Mouse (Mus musculus) B cell, adult 2 months (primary cell): Measurements from ENCODE around the gene Triap1.
"Not testable (repeated sequence)": the region's sequence is repeated elsewhere in the genome, so short reads cannot be mapped to it uniquely, and the experiment has no call there.

Source experiments
- DNase-seq, 2 experiments: peaks; one replicate each; pipeline ENCODE4 v3.0.0; 2022

Gene Triap1

DNA sequence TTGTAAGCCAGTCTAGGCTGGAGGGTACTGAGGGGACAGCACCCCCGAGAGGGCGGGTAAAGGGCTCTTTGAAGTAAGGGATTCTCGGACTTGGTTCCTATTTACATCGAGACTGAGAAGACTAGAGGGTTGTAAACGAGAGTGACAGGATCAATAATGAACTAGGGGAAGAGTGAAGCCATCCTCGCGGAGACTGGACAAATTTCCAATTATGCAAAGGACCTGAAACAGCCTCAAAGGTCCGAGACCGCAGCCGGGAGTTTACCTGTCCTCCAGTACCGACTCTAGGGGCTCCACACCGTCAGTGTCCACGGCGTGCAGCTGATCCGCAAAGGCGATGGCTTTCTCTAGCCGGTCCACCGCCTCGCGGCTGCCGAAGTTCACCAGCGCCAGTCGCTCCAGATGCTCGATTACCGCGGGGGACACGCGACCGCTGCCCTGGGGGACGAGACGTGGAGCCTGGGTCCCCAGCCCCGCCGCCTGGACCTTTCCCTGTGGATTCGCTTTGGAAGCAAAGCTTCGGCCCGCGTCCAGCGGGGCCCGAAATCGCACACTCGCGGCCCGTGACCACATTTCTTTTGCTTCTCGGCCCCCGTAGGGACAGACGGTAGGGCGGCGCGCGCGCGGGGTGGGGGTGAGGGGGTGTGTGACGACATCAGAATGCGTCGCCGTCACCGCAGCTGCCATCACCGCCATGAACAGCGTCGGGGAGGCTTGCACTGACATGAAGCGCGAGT is at the start of gene Triap1, which contains the start of gene Gatc:
TSS of gene Triap1 (plus strand) at position 649 of the 737 bp plus-strand sequence.
TSS of gene Gatc (minus strand) at position 602 of the 737 bp plus-strand sequence.
- DNase-seq: peak; percentile 92

DNA sequence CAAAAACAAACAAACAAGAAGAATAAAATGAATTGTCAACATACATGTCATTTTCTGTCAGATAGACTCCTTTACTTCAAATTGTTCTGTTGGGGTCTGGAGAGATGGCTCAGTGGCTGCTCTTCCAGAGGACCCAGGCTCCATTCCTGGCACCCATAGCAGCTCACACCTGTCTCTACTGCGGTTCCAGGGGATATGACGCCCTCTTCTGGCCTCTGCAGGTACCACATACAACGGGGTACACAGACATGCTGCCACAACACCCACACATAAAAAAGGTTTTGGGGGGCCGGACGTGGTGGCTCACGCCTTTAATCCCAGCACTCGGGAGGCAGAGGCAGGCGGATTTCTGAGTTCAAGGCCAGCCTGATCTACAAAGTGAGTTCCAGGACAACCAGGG is 46.9 kb upstream of the Triap1 start:
- peak; percentile 39 to 51 for DNase-seq

DNA sequence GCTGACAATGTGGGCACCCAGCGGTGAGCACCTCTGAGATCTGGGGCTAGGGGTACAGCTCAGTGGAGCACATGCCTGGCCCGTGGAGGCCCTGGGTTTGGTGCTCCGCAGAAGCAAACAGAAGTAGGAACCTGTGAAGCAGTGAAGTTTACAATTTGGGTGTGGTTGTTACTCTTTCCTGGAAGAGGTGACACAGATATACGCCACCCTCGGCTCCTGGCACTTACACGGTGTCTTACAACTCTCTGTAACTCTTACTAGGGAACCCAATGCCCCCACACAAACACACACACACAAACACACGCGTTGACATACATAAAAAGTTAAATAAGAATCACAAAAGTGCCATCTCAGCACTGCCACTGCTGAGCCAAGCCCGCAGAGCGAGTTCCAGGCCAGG is 44.7 kb upstream of the Triap1 start:
- no peak for DNase-seq

DNA sequence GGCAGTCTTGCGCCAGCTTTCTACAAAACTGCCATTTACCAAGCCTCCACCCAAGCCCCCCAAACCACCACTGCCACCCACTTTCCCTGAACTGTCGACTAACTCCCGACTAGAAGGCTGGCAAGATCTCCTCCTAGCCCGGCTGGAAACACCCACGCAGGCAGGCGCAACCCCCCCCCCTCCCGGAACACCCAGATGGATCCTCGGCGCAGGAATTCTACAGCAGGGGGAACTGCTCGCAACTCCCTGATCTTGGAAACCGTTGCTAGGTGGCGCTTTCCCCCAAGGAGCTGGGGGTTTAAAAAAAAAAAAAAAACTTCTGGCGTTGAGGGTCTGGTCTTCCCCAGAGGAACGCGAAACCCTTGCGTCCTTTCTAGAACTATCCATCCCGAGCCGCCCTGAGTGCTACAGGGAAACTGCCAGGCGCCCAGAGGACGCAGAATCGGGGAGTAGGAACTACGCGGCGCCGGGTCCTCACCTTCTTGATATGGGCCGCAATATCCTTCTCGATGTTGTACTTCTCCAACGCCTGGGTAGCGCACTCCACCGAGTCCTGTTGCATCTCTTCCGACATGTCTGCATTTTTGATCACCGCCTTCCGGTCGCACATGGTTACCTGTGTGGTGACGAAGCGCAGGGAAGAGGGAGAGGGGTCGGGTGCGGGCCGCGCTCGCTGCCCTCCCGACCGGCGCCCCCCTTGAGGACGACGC is 40.8 kb upstream of the Triap1 start:
- DNase-seq: no peak

DNA sequence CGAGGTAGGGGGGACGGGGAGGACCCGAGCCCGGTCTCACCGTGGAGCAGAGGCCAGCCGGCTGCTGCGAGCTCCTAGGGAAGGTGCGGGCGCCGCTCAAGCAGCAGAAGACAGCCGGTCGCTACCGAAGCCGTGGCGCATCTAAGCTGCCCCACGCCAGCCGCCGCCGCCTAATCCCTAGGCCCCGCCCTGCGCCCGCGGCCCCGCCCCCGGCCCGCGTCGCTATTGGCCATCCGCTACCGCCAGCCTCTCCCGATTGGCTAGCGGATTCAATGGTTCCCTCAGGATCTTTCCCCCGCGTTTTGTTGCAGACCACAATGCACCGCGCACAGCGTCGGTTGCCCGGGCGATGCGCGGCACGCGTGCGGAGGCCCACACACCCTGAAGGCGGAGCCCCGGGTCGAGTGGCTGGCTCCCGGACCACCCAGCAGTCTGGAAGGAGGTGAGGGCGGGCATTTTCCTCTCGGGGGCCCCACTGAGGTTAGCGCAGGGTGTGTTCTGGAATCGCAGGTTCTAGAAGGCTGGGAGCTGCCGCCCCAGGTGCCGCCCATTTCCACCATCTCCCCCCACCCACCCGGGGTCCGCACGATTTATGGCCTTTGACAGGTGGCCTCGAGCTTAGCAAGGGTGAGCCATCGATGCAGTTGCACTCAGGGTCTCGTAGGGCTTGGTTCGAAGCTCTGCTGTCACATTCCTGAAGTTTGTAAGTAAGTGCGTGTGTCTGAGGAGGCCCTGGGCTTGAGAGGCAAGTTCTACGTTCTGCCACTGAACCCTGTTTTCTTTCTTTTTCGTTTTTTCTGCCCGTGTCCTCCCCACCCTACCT is 40.0 kb upstream of the Triap1 start, which contains the start of gene Dynll1:
TSS of gene Dynll1 (minus strand) at position 208 of the 823 bp plus-strand sequence.
- peak; percentile 100 for DNase-seq

DNA sequence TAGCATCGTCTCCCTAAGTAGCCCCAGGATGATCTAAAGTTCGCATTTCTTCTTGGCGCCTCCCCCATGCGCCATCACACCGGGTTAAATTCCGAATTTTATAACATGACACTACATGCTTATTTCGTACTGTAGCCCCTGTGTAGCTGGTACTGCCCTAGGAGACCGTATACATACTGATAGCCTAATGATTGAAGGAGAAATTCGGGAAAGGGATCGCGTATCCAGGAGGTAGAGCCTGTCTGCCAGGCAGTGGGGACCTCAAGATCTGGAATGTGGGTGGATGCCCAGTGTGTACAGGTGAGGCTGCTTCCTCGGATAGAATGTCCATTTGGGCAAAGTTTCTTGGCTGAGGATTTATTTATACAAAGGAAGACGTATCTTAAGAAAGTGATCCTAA is 39.4 kb upstream of the Triap1 start:
- peak in 1 of 2 experiments; percentile 6 for DNase-seq

DNA sequence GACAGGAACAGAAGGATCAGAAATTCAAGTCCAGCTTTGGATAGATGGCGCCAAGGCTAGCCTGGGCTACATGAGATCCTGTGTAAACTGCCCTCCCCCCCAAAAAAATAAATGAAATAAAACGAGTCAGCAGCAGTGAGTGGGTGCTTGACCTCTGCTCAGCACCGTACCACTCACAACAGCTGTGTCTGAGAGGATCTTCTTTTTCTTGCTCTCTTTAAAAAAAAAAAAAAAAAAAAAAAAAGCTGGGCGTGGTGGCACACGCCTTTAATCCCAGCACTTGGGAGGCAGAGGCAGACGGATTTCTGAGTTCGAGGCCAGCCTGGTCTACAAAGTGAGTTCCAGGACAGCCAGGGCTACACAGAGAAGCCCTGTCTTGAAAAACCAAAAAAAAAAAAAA is 38.8 kb upstream of the Triap1 start:
- not testable (repeated sequence) for DNase-seq

DNA sequence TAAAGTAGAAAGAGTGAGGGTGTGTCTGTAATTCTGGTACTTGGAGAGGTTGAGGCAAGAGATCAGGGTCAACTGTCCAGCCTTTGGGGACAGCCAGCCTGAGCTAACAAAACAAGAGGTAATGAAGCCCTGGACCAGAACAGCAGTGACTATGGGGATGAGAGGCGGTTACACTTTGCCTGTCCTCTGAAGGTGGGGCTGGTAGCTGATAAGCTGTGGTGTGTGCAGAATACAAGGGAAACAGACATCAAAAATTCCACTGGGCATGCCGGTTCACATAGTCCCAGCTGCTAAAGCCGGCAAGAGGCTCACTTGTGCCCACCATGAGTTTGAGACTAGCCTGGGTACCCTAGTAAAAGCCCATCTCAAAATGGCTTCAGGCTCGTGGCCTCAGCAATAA is 28.7 kb upstream of the Triap1 start:
- no peak for DNase-seq

DNA sequence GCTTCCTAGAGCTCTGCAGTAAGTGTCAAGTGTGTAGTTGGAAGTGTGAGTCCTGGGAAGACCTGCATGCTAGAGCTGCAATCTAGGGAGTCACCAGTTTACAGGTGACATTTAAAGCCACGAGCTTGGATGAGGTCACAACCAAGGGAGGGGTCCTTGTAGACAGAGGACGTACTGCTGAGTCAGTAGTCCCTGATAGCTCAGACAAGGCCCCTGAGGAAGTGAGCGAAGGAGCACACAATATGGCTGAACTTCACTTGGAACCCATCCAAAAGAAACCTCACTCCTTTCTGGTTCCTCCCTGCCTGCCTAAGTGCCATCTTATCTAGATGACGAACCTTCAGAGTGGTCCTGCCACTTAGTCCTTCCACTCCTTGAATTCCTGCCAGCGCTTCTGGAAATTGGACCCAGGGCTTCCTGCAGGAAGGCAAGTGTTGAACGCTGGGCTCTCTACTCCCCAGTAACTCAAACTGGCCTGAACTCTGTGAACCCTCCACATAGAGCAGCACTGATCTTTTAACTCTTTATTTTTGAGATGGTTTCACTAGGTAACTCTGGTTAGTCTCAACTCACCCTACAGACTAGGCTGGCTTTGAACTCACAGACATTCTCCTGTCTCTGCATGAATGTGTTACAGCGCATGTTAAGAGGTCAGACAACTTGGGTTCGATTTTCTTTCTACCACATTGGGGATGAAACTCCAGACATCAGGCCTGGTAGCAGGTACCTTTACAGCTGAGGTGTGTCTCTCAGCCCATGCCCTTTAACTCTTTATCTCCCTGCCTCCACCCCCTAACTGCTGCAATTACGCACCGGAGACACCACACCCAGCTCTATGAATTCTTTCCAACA is 28.0 kb upstream of the Triap1 start:
- DNase-seq: no peak

DNA sequence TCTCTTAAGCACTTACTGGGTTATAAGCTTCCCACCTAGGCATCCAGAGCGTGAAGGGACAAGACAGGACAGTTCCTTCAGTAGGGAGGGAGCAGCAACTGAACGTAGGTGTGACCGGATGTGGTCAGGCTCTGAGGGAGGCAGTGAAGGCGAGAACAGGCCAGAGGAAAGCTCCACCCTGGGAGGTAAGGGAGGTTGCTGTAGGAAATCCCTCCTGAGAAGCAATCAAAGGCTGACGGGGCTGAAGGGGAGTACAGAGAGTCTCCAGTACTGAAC is 27.4 kb upstream of the Triap1 start:
- DNase-seq: no peak

DNA sequence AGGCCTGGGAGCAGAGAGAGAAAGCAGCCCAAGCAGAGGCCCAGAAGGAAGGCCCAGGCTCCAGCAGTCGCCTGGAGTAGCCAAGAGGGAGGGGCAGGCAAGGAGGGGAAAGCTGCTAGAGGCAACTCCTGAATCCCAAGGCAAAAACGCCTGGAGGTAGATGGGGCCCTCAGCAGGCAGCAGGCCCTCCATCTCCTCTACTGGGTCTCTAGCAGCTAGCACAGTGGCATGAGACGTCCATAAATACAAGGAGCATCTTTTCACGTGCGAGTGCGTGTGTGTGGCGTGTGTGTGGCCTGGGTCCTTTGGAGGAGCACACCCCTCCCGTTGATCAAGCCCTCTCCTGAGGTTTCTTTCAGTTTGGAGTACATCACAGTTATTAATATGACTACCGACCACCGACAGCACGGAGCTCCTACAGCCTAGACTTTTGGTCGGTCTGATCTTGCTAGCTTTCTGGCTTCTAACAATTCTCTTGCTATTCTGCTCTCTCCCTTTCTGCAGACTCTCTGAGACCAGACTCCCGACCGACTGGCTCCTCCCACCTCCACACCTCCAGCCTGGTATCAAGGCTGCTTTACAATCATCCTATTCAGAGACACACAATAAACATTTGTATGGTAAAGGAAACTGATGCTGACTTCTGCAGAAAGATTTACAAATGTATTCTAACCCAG is 23.9 kb upstream of the Triap1 start:
- DNase-seq: no peak

DNA sequence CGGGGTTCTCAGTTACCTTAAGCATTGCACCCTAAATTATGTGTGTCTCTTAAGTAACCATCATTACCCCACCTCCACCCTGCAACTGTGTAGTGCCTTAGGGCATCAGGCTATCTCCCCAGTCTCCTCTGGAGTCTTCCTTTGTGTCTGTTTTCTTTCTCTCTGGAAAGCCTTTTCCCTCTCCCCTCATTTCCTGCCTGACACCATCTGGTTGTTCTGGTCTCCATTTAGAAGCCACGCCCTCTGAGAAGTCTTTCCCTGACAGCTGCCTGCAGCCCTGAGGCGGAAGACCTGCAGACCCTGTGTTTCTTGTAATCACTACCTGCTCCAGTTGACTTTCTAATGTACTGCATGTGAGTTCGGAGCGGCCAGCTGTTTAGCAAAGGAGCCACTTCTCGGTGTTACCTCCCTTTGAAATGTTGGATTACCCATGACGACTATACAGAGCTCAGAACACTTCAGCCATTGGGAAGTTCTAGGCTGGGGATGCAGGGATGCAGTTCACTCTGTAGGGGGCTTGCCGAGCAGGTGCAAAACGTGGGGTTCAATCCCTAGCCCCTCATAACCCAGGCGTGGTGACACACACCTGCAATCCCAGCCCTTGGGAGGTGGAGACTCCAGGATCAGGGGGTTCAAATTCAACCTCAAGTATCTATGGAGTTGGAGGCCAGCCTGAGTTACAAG is 23.2 kb upstream of the Triap1 start:
- no peak for DNase-seq

DNA sequence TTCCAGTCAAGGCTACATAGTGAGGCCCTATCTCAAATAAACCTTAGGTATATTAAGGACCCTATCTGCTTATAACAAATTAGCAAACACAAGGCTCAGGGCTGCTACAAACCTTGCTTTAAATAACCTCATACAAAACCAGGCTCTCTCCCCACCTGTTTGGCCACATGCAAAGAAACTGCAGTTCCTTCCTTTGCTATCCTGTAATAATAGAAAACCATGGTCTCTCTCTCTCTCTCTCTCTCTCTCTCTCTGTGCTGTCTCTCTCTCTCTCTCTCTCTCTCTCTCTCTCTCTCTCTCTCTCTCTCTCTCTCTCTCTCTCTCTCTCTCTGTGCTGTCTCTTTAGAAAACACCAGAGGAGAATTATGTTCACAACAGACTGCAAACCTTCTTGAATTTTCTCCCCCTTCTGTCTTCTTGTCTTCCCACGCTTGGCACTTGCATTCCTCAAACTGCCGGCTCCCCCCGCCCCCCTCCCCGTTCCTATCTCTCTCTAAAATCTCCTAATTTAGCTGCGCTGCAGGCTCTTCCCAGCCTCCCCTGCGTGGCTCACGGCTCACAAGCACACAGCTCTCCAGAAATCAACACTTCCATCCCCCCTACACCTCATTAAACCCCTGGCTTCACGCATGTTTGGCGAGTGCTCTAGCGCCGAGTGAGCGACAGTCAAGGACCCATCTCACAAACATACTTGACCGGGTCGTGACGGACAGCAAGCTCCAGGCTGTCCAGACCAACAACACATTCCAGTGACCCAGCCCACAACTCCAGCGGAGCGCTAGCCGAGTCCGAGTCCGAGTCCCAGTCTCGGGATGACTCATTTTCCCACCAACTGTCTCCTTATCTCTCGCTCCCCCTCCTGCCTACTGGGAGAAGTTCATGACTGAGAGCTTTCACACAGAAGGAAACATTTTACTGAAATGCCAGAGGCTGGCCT is 21.8 kb upstream of the Triap1 start:
- peak; percentile 16 to 22 for DNase-seq

DNA sequence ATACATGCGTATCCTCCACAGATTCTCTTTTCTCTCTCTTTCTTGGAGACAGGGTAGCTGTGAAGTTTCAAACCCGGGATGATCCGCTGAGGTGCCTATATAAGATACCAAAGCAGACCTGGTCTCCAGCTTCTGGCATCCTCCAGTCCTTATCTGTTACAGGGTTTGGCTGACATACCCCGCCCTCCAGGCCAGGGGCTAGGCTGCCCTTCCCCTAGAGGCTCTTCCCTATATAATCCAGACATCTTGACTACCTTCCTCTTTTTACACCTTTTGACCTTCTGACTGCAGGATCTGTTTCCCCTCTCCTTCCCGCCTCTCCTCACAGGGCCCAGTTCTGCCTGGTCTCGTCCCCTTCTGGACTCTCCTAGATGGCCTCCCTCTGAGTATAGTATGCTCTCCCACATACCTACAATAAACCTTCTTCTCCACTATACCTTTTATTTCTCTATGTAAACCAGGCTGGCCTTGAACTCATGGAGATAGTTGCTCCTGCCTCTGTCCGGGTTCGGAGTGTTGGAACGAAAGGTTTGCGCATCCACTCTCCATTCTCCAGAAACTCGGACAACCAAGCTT is 14.7 kb upstream of the Triap1 start:
- no peak for DNase-seq

DNA sequence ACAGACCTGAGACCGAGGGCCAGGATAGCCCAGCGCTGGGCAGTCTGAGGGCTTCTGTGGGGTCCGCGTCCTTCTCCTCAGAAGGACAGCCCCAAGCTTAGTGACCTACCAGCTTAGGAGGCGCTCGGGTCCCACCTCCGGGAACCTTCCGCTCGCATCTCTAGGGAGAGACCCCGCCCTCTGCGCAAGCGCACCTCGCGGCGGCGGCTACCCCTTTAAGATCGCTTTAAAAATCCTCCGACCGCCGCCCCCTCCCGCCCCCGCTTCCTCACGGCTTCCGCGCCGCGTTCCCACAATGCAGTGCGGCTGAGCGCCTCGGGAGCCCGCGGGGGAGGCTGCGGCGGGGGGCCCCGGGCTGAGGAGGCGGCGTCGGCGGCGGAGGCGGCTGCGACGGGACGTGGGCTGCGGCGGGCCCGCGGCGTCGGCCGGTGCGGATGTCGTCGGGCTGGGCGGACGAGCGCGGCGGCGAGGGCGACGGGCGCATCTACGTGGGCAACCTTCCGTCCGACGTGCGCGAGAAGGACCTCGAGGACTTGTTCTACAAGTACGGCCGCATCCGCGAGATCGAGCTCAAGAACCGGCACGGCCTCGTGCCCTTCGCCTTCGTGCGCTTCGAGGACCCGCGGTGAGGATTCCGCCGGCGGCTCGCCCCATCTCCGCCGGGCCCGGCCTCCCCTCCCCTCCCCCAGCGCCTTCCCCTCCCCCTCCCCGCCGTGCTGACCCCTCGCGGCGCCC is 14.0 kb upstream of the Triap1 start, which contains the start of gene Srsf9:
TSS of gene Srsf9 (plus strand) at position 303 of the 735 bp plus-strand sequence.
- DNase-seq: peak; percentile 95

DNA sequence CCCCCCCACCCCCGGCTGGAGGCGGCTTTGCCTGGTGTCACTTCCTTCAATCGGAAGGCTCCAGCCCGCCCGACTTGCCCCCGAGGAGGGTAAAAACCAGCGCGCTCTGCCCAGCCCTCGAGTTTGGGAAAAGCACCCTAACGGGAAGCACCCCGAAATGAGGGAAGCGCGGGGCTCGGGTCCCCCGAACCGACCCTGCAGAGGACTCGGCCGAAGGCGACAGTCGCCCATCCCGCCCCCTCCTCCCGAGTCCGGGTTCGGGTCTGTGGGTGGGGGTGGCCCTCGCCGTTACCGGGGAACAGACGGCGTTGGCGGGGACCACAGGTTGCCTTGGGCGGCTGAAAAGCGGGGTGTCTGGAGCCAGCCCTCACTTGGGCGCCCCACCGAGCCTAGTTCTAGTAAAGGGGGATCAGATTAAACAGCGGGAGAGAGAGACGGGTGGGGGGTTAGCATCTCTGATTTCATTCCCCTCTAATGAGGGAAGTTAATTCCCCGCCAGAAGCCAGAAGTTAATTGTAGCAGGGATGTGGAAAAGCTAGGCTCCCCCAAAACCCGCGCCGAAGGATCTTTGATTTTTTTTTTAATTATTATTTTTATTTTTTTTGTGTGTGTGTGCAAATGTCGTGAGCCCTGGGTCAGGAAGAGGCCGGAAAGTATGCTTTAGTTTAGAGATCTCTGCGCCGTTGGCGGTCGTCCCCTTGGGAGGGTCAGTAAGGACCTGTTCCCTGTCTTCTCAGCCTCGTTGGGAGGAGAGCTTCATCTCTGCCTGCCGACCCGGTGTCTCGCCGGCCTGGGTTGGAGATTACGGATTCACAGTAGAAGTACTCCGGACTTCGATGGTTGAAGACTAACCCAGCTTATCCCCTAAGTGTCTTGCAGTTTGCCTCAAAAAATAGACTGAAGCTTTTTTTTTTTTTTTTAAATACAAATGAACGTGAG is 13.1 kb upstream of the Triap1 start:
- peak; percentile 38 to 40 for DNase-seq

DNA sequence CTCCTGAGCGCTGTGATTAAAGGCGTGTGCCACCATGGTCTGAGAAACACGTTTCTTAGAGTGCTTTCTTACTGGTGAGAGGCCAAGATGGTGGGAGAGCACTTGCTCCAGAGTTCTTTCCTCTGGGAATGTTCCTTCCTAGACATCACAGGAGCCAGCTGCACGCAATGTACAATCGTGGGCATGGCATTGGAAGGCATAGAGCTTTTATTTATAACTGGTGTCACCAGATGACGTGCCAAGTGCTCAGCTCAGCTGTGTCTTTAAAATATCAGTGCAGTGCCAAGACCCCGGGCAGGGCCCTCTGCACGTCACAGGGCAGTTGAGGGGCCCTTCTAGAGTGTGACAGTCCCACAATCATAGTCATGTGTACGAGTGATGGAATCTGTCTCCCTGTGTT is 10.1 kb upstream of the Triap1 start:
- DNase-seq: no peak

DNA sequence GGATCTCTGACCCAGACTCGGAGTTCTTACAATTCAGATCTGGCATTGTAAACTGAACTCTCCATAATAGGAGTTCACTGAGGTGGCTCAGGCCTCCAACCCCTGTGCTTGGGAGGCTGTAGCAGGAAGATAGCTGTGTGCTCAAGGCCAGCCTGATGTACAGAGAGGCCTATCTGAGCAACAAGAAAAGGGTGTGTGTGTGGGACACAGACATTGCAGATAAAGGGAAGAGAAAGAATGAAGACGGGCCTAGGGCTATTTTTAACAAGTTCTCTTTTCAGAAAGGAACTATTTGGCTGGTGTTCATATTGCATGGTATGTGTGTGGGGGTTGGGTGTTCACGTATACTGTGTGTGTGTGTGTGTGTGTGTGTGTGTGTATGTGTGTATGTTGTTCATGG is 7.4 kb upstream of the Triap1 start:
- DNase-seq: peak in 1 of 2 experiments; percentile 12
